Mouse (Mus musculus): Measurements from ENCODE around the gene Igfbp3.
"Not testable (repeated sequence)": the region's sequence is repeated elsewhere in the genome, so short reads cannot be mapped to it uniquely, and the experiment has no call there.

DNA sequence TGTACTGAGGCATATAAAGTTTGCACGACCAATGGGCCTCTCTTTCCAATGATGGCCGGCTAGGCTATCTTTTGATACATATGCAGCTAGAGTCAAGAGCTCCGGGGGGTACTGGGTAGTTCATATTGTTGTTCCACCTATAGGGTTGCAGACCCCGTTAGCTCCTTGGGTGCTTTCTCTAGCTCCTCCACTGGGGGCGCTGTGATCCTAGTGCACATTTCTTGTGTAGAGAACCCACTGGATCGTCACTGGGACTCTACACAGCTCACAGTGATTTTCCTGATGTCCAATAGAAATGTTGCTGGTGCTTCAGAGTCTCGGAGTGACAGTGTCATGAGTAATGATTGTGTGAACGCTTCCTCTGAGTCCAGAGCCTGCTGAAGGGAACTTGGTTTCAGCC is 8.1 kb upstream of the Igfbp3 start:
- 0 out of 2 replicates have a peak, but pooled peaks have one; percentile 5 for TF ChIP-seq CTCF (conservative IDR thresholded peaks at IDR 0.05; ENCODE audit: insufficient read depth, insufficient read length, low read depth, low read length)
- TF ChIP-seq POLR2A (IDR thresholded peaks at IDR 0.05; ENCODE audit: low read depth, low read length) = not testable (repeated sequence)

Data from kidney, adult 2 months (tissue).